Mouse (Mus musculus) kidney, postnatal 0 days (tissue): ENCODE results near the gene Sgms1. TPM values are rescaled to one million over a fixed set of nuclear protein-coding genes. Genes with fewer than 3 reads are reported as not detected.

ENCODE experiments used
- ATAC-seq: fragments of 200-750 bp; cut with Nextera tagmentation; replicated peaks from 2 replicates; pipeline ENCODE4 v1.8.0; 2017; ENCODE audit warnings: low read depth, moderate number of reproducible peaks, moderate TSS enrichment, moderate library complexity; ENCODE audit not compliant: low FRiP score
- DNase-seq: peaks from one replicate; pipeline ENCODE4 v3.0.0-alpha.2; 2016; ENCODE audit warnings: low spot score
- H3K27ac ChIP-seq: fragments of 300-500 bp; sonication (generic); 2 replicates; pipeline ENCODE4 v1.5.1; 2014; ENCODE audit warnings: mild to moderate bottlenecking
- H3K27me3 ChIP-seq: fragments of 300-500 bp; sonication (generic); 2 replicates; pipeline ENCODE4 v1.6.1; 2014; ENCODE audit warnings: low read length, mixed read lengths; ENCODE audit not compliant: insufficient read depth
- H3K36me3 ChIP-seq: fragments of 300-500 bp; sonication (generic); 2 replicates; pipeline ENCODE4 v1.6.1; 2014; ENCODE audit warnings: low read length, mixed read lengths; ENCODE audit not compliant: insufficient read depth
- H3K4me1 ChIP-seq: fragments of 300-500 bp; sonication (generic); replicated peaks from 2 replicates; pipeline ENCODE4 v1.6.1; 2014; ENCODE audit warnings: antibody characterized with exemption, low read length, mixed read lengths; ENCODE audit not compliant: insufficient read depth
- H3K4me2 ChIP-seq: fragments of 300-500 bp; sonication (generic); 2 replicates; pipeline ENCODE4 v1.6.1; 2014; ENCODE audit warnings: mild to moderate bottlenecking, low read length, moderate library complexity, mixed read lengths
- H3K4me3 ChIP-seq: fragments of 300-500 bp; sonication (generic); replicated peaks from 2 replicates; pipeline ENCODE4 v1.5.1; 2014; ENCODE audit warnings: low read depth, low read length
- H3K9ac ChIP-seq: fragments of 300-500 bp; sonication (generic); 2 replicates; pipeline ENCODE4 v1.6.1; 2014; ENCODE audit warnings: low read depth, low read length
- H3K9me3 ChIP-seq: fragments of 300-500 bp; sonication (generic); replicated peaks from 2 replicates; pipeline ENCODE4 v1.6.1; 2016; ENCODE audit warnings: low read length, inconsistent platforms, mixed read lengths
- CTCF ChIP-seq: IDR thresholded peaks from 2 replicates; pipeline ENCODE4 v1.5.1; 2016; ENCODE audit warnings: antibody characterized with exemption, low read depth, mild to moderate bottlenecking, moderate library complexity
- WGBS: fragments of 180-500 bp; shearing (Covaris S2); extraction: QIAGEN DNeasy Blood & Tissue Kit; methylation state at CpG from one replicate; pipeline ENCODE4 v1.1.7; 2014; 5-methylcytosine and 5-hydroxymethylcytosine counted together
- polyA plus RNA-seq: library from polyadenylated mRNA; unstranded; fragments of >200 nt; fragmentation: Nextera tagmentation; extraction: Ambion mirVana; gene quantifications from 2 replicates; pipeline ENCODE4 v1.2.1, GENCODE M21; 2015

Sgms1 gene
- polyA plus RNA-seq, 1 experiment from 2014 or later = 42.4 TPM

DNA sequence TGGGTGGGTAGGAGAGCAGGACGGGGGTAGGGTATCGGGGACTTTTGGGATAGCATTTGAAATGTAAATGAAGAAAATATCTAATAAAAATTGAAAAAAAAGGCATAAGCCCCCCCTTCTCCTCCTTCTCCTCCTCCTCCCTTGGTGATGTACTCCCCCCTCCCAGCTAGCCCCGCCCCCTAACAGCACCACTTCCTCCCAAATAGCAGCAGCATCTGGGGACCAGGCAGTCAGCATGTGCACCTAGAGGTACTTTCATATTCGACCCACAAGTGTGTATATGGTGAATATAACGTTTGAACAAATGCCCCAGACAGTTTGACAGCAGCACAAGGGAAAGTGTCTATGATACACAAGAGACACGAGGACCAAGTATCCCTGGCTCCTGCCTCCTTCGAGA lies 17.2 kb upstream of the Sgms1 start:
- ATAC-seq (no peak), DNase-seq (no peak)
- no peak for TF ChIP-seq CTCF
- WGBS = 71% methylated on average over 7 of the region's 7 CpGs
- Histone ChIP-seq H3K9ac (no peak overlapping the region), H3K4me2 (no peak overlapping the region), H3K4me1 (no peaks in the 10 kb centered on the region), H3K27me3 (no peaks in the 10 kb centered on the region), H3K27ac (no peak overlapping the region), H3K9me3 (no peaks in the 10 kb centered on the region), H3K36me3 (no peaks in the 10 kb centered on the region), H3K4me3 (no peak overlapping the region)

- DNase-seq (no peak), ATAC-seq (no peak)
- no peaks in the 10 kb centered on the region for H3K27me3 ChIP-seq
- no peak overlapping the region for H3K27ac ChIP-seq
- H3K9ac ChIP-seq = no peak overlapping the region
- no peaks in the 10 kb centered on the region for H3K4me1 ChIP-seq
- H3K4me2 ChIP-seq = no peak overlapping the region
- no peak for TF ChIP-seq CTCF
- H3K36me3 ChIP-seq = no peaks in the 10 kb centered on the region
- H3K9me3 ChIP-seq = no peaks in the 10 kb centered on the region
- no peak overlapping the region for H3K4me3 ChIP-seq
- 69% methylated on average over 5 of the region's 5 CpGs for WGBS
Observed at GRCm38 (mm10) chr19:32404386-32404785, 14.9 kb upstream of the Sgms1 start.

DNA sequence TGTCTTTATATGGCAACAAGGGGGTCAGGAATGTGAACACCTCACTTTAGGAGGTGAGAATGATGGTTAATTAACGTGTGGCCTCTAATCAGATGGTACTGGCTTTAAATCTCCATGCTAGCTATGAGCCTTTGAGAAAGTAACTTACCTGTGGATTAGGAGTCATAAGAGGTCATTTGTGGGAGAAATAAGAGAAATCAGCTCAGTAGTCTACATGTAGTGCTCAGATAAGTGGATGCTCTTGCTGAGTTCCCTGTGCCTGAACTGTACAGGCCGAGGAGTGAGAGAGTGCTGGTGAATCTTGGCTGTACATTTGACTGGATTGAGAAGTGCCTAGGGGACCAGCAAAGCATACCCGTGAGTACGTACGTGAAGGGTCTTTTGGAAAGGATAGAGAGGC lies 14.3 kb upstream of the Sgms1 start:
- Histone ChIP-seq H3K4me3 (no peak overlapping the region), H3K9me3 (no peaks in the 10 kb centered on the region), H3K27ac (no peak overlapping the region), H3K9ac (no peak overlapping the region), H3K4me2 (no peak overlapping the region), H3K27me3 (no peaks in the 10 kb centered on the region), H3K4me1 (no peaks in the 10 kb centered on the region), H3K36me3 (no peaks in the 10 kb centered on the region)
- ATAC-seq (no peak), DNase-seq (no peak)
- WGBS = 93% methylated on average over 5 of the region's 5 CpGs
- no peak for TF ChIP-seq CTCF

DNA sequence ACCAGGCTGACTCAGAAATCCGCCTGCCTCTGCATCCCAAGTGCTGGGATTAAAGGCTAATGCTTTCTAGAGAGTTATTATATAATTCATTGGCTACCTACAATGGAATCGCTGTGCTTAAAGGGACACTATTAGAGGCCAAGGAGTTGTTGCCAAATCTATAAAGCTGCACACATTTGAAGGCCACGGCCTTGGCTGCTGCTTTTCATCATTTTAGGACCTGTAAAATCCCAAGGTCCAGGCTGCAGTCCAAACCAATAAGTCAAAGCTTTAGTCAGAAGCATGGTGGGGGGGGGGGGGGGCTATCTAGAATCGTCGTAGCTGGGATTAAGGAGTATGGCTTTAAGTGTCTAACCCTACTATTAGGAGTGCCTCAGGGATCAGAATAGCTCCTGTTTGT lies 9.0 kb upstream of the Sgms1 start:
- no peak overlapping the region for H3K4me3 ChIP-seq
- no peak overlapping the region for H3K9ac ChIP-seq
- TF ChIP-seq CTCF = no peak
- no peaks in the 10 kb centered on the region for H3K4me1 ChIP-seq
- no peaks in the 10 kb centered on the region for H3K9me3 ChIP-seq
- DNase-seq (peak; percentile 35), ATAC-seq (no peak)
- no peak overlapping the region for H3K4me2 ChIP-seq
- 71% methylated on average over 5 of the region's 5 CpGs for WGBS
- H3K27me3 ChIP-seq = no peaks in the 10 kb centered on the region
- no peaks in the 10 kb centered on the region for H3K36me3 ChIP-seq
- no peak overlapping the region for H3K27ac ChIP-seq

DNA sequence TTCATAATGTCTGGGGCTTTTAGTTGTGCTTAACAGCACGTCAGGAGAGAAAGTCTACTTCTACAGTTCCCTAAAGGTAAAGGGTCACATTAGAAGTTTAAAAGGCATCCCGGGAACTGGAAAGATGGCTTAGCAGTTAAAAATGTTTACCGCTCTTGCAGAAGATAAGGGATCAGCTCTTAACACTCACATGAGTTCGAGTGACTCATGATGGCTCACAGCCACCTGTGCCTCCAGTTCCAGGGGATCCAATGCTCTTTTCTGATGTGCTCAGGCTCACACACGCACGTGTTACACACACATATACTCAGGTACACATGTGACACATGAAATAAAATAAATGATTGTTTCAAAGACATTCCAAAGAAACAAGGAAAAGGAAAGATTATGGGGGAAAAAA lies 6.8 kb upstream of the Sgms1 start:
- Histone ChIP-seq H3K27me3 (no peaks in the 10 kb centered on the region), H3K9me3 (no peaks in the 10 kb centered on the region), H3K9ac (no peak overlapping the region), H3K4me2 (no peak overlapping the region), H3K36me3 (no peaks in the 10 kb centered on the region), H3K27ac (no peak overlapping the region), H3K4me1 (no peaks in the 10 kb centered on the region), H3K4me3 (no peak overlapping the region)
- 81% methylated on average over 6 of the region's 6 CpGs for WGBS
- no peak for ATAC-seq
- TF ChIP-seq CTCF = no peak
- no peak for DNase-seq

DNA sequence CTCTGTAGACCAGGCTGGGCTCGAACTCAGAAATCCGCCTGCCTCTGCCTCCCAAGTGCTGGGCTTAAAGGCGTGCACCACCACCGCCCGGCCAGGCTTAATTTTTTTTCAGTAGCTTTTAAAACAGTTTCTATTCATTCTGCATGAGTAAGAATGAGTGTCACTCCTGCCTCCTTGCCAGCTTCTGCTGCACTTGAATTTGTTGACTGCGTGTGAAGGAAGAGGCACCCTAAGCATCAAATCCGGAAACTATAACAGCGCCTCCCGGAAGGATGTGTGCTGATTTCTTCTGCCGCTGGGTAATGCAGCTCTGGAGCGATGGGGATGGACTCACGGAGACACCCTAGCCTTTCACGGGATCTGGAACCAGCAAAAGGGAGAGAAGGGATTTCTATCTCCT lies 5.3 kb upstream of the Sgms1 start:
- no peak for TF ChIP-seq CTCF
- 0 out of 2 replicates have a peak, but pooled peaks cover 3% of the 10 kb centered on the region for H3K4me1 ChIP-seq
- no peak overlapping the region for H3K9ac ChIP-seq
- H3K4me2 ChIP-seq = no peak overlapping the region
- H3K9me3 ChIP-seq = no peaks in the 10 kb centered on the region
- no peaks in the 10 kb centered on the region for H3K27me3 ChIP-seq
- ATAC-seq (no peak), DNase-seq (no peak)
- H3K4me3 ChIP-seq = no peak overlapping the region
- 0 out of 2 replicates have a peak, but pooled peaks cover 3% of the 10 kb centered on the region for H3K36me3 ChIP-seq
- no peak overlapping the region for H3K27ac ChIP-seq
- 95% methylated on average over 13 of the region's 13 CpGs for WGBS

DNA sequence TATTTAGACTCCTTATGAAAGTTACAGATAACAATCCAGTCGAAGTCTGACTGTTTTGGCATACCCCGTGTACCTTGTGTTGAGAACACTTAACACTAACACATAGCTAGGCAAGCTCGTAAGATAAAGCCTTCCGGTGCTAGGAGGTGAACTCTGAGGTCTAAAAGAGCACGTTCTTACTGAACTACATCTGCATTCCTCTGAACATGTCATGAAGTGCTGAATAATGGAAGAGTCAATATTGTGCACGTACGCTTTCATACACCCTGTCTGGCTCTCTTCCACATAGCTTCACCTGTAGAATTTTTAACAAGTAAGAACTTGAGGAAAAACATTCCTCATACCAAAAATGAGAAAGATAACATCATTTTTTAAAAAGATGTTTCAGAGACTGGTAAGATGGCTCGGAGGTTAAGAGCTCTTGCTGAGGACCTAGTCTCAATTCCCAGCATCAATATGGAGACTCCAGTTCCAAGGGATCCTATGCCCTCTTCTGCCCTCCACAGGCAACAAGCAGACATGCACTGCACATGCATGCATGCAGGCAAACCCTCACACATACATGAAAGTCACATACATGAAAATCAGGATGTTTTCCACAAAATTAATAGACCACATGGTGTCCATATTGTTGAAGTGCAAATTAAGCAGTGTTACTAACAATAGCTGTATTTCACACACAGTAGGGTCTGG lies 4.4 kb upstream of the Sgms1 start:
- Histone ChIP-seq H3K4me3 (no peak overlapping the region), H3K9me3 (no peaks in the 10 kb centered on the region), H3K4me2 (no peak overlapping the region), H3K36me3 (0 out of 2 replicates have a peak, but pooled peaks cover 3% of the 10 kb centered on the region), H3K27ac (no peak overlapping the region), H3K4me1 (0 out of 2 replicates have a peak, but pooled peaks cover 4% of the 10 kb centered on the region), H3K27me3 (no peaks in the 10 kb centered on the region), H3K9ac (no peak overlapping the region)
- WGBS = 79% methylated on average over 8 of the region's 8 CpGs
- DNase-seq (no peak), ATAC-seq (no peak)
- no peak; the same call in 1 of the 2 replicates for TF ChIP-seq CTCF
